Mouse (Mus musculus): ENCODE measurements around the gene Erv3. TPM values are rescaled to one million over a fixed set of nuclear protein-coding genes. Genes with fewer than 3 reads are reported as not detected.

The Erv3 gene
- polyA plus RNA-seq, 1 experiment from 2014 or later = 0.05 TPM

DNA sequence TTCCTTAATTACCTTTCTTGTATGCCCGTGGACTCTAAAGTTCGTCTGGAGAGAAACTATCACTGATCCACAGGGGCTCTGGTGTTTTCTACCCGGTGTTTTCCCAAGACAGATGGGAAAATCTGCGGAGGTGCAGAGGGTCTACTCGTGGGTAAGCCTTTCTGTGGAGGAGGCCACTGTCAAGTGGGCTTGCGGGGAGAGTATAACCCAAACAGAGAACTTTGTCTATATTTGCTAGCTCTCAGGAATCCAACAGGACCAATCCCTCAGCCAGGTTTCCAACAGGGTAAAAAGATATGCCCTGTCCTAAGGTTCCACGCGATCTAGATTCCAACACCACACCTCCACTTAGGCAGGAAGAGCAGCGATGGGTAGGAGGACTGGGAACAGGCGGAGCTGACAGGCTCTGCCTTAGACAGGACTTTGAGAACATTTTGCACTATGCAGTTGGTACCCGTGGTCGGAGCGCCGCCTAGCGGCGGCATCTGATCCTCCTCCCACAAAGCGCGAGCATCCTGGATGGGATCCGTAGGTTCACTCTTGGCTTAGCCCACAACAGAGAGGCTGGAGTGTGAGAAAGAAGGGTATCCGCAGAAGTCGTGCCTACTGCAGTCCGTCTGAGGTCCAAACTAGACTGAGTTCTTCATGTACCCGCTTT, 46.9 kb downstream of the Erv3 start:
- H3K4me1 ChIP-seq (replicated peaks) = peaks cover 9% of the 10 kb centered on the region
- peak; percentile 87 for DNase-seq (ENCODE audit: low spot score)
- peaks cover 19% of the 10 kb centered on the region; the same call in 1 of the 2 replicates for H3K27me3 ChIP-seq (ENCODE audit: insufficient read depth, poor library complexity, severe bottlenecking)
- H3K4me3 ChIP-seq = no peak overlapping the region
- no peak overlapping the region for H3K27ac ChIP-seq
- WGBS = 20% methylated on average over 23 of the region's 23 CpGs
- H3K9me3 ChIP-seq = no peaks in the 10 kb centered on the region
- no peaks in the 10 kb centered on the region for H3K36me3 ChIP-seq

DNA sequence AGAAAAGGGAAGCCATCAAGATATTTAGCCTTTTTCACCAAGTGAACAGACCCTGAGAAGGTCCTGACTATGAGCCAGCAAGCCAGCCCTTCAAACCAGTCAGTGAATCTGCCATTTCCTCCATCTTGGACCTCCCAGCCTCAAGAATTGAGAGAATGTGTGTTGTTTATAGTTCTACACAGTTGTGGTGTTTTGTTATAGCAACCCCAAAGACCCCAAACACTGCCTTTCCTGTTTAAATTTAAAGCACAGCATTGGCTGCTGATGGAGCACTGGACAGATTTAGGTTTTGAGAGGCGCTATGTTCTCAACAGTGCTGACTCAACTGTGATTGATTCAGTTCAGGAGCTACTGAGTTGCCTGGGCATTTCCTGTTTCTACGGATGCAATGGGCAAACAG, 47.9 kb downstream of the Erv3 start:
- 87% methylated on average over 2 of the region's 2 CpGs for WGBS
- H3K4me3 ChIP-seq = no peak overlapping the region
- H3K27ac ChIP-seq = no peak overlapping the region
- no peaks in the 10 kb centered on the region for H3K36me3 ChIP-seq
- H3K9me3 ChIP-seq = no peaks in the 10 kb centered on the region
- peaks cover 9% of the 10 kb centered on the region for H3K4me1 ChIP-seq (replicated peaks)
- peaks cover 19% of the 10 kb centered on the region; the same call in 1 of the 2 replicates for H3K27me3 ChIP-seq (ENCODE audit: insufficient read depth, poor library complexity, severe bottlenecking)
- DNase-seq (ENCODE audit: low spot score) = no peak

DNA sequence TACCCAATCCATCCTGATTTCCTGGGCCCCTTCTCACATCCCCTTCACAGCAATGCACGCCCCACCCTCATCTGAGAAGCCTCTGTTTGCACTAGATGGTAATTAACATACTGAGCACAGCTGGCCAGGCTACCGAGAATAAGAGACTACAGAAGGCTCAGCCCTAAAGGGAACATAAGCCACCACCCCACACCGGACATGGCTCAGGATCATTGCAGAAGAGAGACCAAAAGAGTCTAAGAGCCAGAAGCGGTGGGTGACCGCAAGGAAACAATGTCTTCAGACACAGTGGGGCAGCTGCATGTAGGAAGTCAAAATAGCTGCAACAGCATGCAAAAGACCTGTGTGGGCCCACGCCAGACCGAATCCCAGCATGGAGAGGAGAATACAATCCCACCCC, 50.7 kb downstream of the Erv3 start:
- no peak for DNase-seq (ENCODE audit: low spot score)
- no peaks in the 10 kb centered on the region for H3K36me3 ChIP-seq
- H3K4me3 ChIP-seq = no peak overlapping the region
- 34% methylated on average over 7 of the region's 7 CpGs for WGBS
- H3K27me3 ChIP-seq (ENCODE audit: insufficient read depth, poor library complexity, severe bottlenecking) = peaks cover 7% of the 10 kb centered on the region; the same call in 1 of the 2 replicates
- no peaks in the 10 kb centered on the region for H3K9me3 ChIP-seq
- peaks cover 9% of the 10 kb centered on the region for H3K4me1 ChIP-seq (replicated peaks)
- H3K27ac ChIP-seq = no peak overlapping the region

DNA sequence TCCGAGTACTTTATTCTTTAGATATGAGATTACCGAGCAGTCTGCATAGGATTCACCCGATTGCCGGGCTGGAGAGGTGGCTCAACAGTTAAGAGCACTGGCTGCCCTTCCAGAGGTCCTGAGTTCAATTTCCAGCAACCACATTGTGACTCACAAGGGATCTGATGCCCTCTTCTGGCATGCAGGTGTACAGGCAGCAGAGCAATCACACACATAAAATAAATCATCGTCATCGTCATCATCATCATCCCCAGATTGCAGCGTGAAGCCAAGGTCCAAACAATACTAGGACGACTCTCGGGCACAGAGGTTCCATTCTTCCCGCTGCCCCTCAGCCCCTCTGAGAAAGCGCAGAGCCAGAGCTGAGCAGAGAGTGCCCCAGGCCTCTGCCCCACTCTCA, 51.9 kb downstream of the Erv3 start:
- H3K9me3 ChIP-seq = no peaks in the 10 kb centered on the region
- no peaks in the 10 kb centered on the region for H3K27me3 ChIP-seq (ENCODE audit: insufficient read depth, poor library complexity, severe bottlenecking)
- WGBS = 67% methylated on average over 11 of the region's 11 CpGs
- H3K4me3 ChIP-seq = no peak overlapping the region
- DNase-seq (ENCODE audit: low spot score) = no peak
- no peak overlapping the region for H3K27ac ChIP-seq
- H3K4me1 ChIP-seq (replicated peaks) = peaks cover 9% of the 10 kb centered on the region
- no peaks in the 10 kb centered on the region for H3K36me3 ChIP-seq

DNA sequence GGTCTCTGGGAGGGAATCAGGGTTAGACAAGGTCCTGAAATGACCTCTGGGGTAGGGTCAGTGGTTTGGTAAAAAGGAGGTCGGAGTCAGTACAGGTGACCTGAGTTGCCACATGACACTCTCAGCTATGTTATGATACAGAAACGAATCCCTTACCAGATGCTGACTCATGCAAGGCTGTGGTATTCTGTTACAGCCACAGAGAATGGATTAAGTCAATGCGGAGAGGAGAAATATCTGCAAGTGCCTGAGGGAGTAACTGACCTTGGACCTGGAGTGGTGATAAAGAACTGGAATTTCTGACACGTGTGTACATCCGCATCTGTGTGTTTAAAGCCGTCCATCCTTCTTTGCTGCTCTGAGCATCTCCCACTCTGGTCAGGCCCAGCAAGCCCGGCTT, 52.7 kb downstream of the Erv3 start:
- no peaks in the 10 kb centered on the region for H3K9me3 ChIP-seq
- 80% methylated on average over 7 of the region's 7 CpGs for WGBS
- no peak for DNase-seq (ENCODE audit: low spot score)
- no peak overlapping the region for H3K4me3 ChIP-seq
- no peak overlapping the region for H3K27ac ChIP-seq
- peaks cover 9% of the 10 kb centered on the region for H3K4me1 ChIP-seq (replicated peaks)
- no peaks in the 10 kb centered on the region for H3K36me3 ChIP-seq
- H3K27me3 ChIP-seq (ENCODE audit: insufficient read depth, poor library complexity, severe bottlenecking) = no peaks in the 10 kb centered on the region

DNA sequence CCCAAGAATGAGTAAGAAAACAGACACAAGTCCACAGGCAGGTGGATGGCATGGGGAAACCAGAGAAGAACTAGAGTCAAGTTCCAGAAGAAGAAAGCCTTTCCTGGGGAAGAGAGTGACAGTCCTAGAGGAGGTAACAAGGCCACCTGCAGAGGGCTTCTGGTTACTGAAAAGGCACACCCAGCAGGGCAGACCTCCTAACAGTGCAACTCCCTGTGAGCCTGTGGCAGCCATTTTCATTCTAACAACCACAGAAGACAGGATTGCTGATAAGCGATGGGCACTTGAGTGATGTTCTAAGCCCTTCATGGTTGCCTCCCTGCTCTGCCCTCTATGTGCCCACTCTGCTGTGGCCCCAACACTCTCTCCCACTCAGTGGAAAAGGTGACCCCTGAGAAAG, 54.2 kb downstream of the Erv3 start:
- no peak overlapping the region for H3K4me3 ChIP-seq
- no peak overlapping the region for H3K27ac ChIP-seq
- no peak for DNase-seq (ENCODE audit: low spot score)
- H3K27me3 ChIP-seq (ENCODE audit: insufficient read depth, poor library complexity, severe bottlenecking) = no peaks in the 10 kb centered on the region
- no peaks in the 10 kb centered on the region for H3K36me3 ChIP-seq
- 50% methylated on average over 1 of the region's 1 CpGs for WGBS
- H3K4me1 ChIP-seq (replicated peaks) = peaks cover 9% of the 10 kb centered on the region
- no peaks in the 10 kb centered on the region for H3K9me3 ChIP-seq

DNA sequence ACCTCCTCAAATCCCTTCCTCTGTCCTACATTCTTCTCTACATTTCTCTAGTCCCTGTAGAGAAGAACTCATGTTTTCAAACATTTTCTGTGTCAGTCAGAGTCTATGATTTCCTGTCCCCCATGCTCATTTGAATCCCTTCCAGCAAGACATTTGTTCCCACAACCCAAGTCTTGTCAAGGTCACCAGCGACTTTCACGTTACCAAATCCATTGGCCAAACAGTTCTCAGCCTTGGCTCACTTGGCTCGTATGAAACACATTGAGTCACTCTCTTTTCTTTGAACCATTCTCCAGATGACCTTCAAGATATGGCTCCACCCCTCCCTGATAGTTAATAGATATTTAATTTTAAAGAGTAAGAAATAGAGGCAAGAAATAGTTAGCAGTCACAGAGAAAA, 55.7 kb downstream of the Erv3 start:
- no peak for DNase-seq (ENCODE audit: low spot score)
- whole genome bisulfite sequencing = 92% methylated on average over 3 of the region's 3 CpGs

More for the DNA sequence above, 55.7 kb downstream of the Erv3 start:
- H3K27me3 ChIP-seq (ENCODE audit: insufficient read depth, poor library complexity, severe bottlenecking) = no peaks in the 10 kb centered on the region
- no peaks in the 10 kb centered on the region for H3K9me3 ChIP-seq
- no peaks in the 10 kb centered on the region for H3K36me3 ChIP-seq
- no peak overlapping the region for H3K27ac ChIP-seq
- H3K4me1 ChIP-seq (replicated peaks) = peaks cover 5% of the 10 kb centered on the region
- H3K4me3 ChIP-seq = no peak overlapping the region

Other genes with a start within 250 kb of the Erv3 start
- 21.0 and 43.7 TPM in 2 replicates for gene Prnp, start 50.2 kb upstream of the Erv3 start, polyA plus RNA-seq (2016; fragmentation: Nextera tagmentation; extraction: Ambion mirVana)
- not detected in 2 replicates for gene Prn, start 50.2 kb upstream of the Erv3 start, polyA plus RNA-seq (2016; fragmentation: Nextera tagmentation; extraction: Ambion mirVana)
- gene Prnd, start 91.1 kb upstream of the Erv3 start, polyA plus RNA-seq (2016; fragmentation: Nextera tagmentation; extraction: Ambion mirVana) = 4.1 and 5.5 TPM in 2 replicates
- 28.6 and 33.5 TPM in 2 replicates for gene Rassf2, start 170.5 kb upstream of the Erv3 start, polyA plus RNA-seq (2016; fragmentation: Nextera tagmentation; extraction: Ambion mirVana)